Mouse (Mus musculus) gastrocnemius, adult 2 months (tissue): ENCODE data around the gene B3galt1. TPM values are rescaled to one million over a fixed set of nuclear protein-coding genes. Genes with fewer than 3 reads are reported as not detected.

Source experiments
- DNase-seq: peaks from one replicate; pipeline ENCODE4 v3.0.0; 2022
- H3K27ac ChIP-seq: fragments of 200-600 bp; 2 replicates; pipeline ENCODE4 v1.8.1; 2022; ENCODE audit warnings: mild to moderate bottlenecking
- H3K4me3 ChIP-seq: fragments of 200-600 bp; 2 replicates; pipeline ENCODE4 v1.8.1; 2022; ENCODE audit warnings: mild to moderate bottlenecking, moderate library complexity
- CTCF ChIP-seq: fragments of 200-600 bp; IDR thresholded peaks from 2 replicates; pipeline ENCODE4 v1.8.1; 2022; ENCODE audit warnings: antibody characterized with exemption, mild to moderate bottlenecking, moderate library complexity
- intact Hi-C: fragments of 180-260 bp; cut with DNase I; formaldehyde crosslinking; loops from one replicate; pipeline ENCODE4 v1.15.1; 2025
- total RNA-seq, 2 experiments: library from RNA; stranded (reverse); gene quantifications; 2 replicates each; pipeline ENCODE4 v1.2.3; 2021

B3galt1 gene
- total RNA-seq, 2 experiments from 2014 or later, result 1.0 to 4.4 TPM

GRCm38 (mm10) chr2:67977620-67978262 is 412.1 kb downstream of the B3galt1 start:
- DNase-seq, result no peak
- TF ChIP-seq CTCF, result no peak
- no peak overlapping the region for H3K4me3 ChIP-seq
- intact Hi-C loops, result no loop called here
- no peak overlapping the region for H3K27ac ChIP-seq

DNA sequence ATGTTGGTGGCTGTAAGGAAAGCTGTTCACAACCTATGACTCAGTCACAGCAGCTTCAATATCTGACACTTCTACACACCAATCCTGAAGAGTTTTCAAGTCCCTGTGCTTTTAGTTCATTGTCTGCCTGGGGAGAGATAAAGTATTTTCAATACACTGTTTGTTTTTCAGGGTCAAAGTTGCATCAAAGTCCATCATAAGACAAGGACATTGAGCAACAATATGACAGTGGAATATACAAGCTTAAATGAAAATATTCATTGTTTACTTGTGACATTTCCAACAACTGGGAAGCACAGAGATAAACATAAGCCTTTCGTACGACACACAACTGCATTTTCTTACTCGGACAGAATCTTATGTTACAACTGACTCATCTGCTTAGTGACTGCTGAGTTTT is 417.9 kb downstream of the B3galt1 start:
- TF ChIP-seq CTCF, result no peak
- H3K4me3 ChIP-seq, result no peak overlapping the region
- H3K27ac ChIP-seq, result no peak overlapping the region
- no peak for DNase-seq
- intact Hi-C loops, result no loop called here

DNA sequence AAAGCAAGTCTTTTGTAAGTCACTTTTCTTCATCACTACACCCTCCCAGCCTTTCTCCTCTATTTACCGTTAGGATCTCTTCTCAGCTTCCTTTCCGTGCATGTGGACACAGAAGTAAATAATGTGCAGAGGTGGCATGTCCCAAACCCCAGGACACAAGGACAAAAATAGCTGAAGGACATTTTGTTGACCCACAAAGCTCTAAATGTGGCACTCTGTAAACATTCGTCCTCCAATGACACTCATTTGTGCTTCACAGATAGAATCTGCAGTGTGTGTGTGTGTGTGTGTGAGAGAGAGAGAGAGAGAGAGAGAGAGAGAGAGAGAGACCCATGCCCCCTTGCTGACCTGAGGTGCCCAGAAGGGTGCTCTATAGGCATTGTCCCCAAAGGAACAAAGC is 419.5 kb downstream of the B3galt1 start:
- Histone ChIP-seq H3K27ac (peak overlapping the region; percentile 63), H3K4me3 (no peak overlapping the region)
- no peak for TF ChIP-seq CTCF
- DNase-seq, result no peak
- intact Hi-C loops, result no loop called here

DNA sequence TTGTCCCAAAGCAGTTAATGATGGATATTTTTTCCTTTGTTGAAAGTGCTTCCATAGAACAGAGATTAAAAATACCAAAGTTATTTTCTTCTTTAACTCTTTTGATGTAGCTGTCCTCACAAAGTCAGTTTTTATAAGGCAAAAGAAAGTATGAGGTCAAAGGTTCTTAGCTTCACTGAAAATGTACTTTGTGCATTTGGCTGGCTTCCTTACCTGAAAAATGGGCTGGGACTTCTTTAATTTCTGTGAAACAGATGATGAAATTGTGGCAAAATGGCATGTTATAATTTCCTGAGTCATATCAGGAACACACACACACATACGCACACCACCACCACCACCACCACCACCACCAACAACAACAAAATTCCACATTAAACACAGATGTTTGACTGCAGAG is 427.8 kb downstream of the B3galt1 start:
- Histone ChIP-seq H3K4me3 (no peak overlapping the region), H3K27ac (no peak overlapping the region)
- no peak for DNase-seq
- intact Hi-C loops, result no loop called here
- no peak for TF ChIP-seq CTCF

DNA sequence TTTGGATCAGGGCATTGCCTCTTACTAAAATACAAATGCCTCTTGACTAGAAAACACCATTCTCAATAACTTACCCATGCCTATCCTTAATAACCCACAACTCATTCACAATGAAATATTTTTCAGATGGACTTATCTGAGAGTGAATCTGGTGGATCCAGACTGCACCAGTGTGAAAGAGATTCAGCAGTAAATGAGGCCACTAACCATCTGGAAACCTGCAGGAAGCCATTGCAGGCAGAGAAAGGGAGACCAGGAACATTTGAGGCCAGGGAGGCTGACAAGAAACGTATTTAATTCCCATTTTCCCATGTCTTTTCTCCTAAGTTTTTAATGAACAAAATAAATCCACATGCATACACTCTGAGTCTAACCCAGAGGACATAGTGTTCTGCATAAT is 437.4 kb downstream of the B3galt1 start:
- no peak for TF ChIP-seq CTCF
- H3K27ac ChIP-seq, result no peak overlapping the region
- intact Hi-C loops, result no loop called here
- no peak overlapping the region for H3K4me3 ChIP-seq
- no peak for DNase-seq

- DNase-seq, result peak; percentile 32
- Histone ChIP-seq H3K27ac (peak overlapping the region; percentile 83), H3K4me3 (peak overlapping the region; percentile 54)
- intact Hi-C loops, result loop anchor here (5.0 kb wide), 1 partner anchor 217 kb away; no protein-coding TSS in a partner anchor
- no peak for TF ChIP-seq CTCF
Measured at GRCm38 (mm10) chr2:68005210-68005609, 439.5 kb downstream of the B3galt1 start.

DNA sequence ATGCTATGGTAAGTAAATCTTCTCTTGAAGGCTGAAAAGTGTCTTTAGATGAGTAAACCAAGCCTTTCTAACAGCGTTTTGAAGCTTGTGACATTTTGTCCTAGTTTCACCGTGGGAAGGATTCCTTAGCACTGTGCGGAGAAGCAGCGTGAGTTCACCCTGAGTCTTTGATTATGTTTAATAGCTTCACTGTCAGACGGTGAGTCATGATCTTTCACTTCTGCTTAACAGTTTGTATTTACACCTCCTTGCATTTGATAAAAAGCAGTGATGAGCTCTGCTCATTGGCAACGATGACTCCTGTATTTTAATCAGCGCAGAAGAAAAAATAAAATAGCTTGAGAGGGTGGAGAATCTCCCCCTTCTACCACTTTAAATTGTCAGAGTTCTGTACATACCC is 440.0 kb downstream of the B3galt1 start:
- no peak for TF ChIP-seq CTCF
- DNase-seq, result no peak
- intact Hi-C loops, result loop anchor here (5.0 kb wide), 1 partner anchor 217 kb away; no protein-coding TSS in a partner anchor

DNA sequence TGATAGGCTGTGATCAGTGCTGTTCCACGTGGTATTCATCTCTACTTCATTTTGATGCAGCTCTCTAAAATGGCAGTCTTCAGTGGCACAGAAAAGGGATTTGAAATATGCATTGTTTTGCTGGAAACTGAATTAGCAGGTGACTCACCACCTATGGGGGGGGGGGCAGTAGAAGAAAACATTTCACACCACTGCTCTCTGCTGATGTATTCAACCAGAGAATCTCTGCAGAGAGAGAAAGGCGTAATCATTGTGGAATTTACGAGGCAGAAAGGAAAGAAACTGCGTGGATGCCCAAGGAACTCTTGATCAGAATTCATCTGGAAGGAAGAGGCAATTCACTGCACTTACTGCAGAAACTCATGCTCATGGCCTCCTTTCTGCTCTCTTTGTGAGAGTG is 445.7 kb downstream of the B3galt1 start:
- Histone ChIP-seq H3K4me3 (no peak overlapping the region), H3K27ac (no peak overlapping the region)
- intact Hi-C loops, result no loop called here
- TF ChIP-seq CTCF, result no peak
- DNase-seq, result no peak

More for the DNA sequence above, 440.0 kb downstream of the B3galt1 start:
- peak overlapping the region; percentile 83 for H3K27ac ChIP-seq
- H3K4me3 ChIP-seq, result peak overlapping the region; percentile 54

- no peak for DNase-seq
- no peak overlapping the region for H3K27ac ChIP-seq
- no peak for TF ChIP-seq CTCF
- intact Hi-C loops, result no loop called here
- no peak overlapping the region for H3K4me3 ChIP-seq
Measured at GRCm38 (mm10) chr2:68020251-68020680, 454.6 kb downstream of the B3galt1 start.

GRCm38 (mm10) chr2:68021541-68022152 is 456.0 kb downstream of the B3galt1 start:
- TF ChIP-seq CTCF, result no peak
- intact Hi-C loops, result no loop called here
- Histone ChIP-seq H3K4me3 (no peak overlapping the region), H3K27ac (no peak overlapping the region)
- no peak for DNase-seq

GRCm38 (mm10) chr2:68028811-68029210 is 463.1 kb downstream of the B3galt1 start:
- intact Hi-C loops, result no loop called here
- Histone ChIP-seq H3K27ac (no peak overlapping the region), H3K4me3 (no peak overlapping the region)
- DNase-seq, result no peak
- no peak for TF ChIP-seq CTCF

- intact Hi-C loops, result no loop called here
- no peak overlapping the region for H3K4me3 ChIP-seq
- no peak overlapping the region for H3K27ac ChIP-seq
- TF ChIP-seq CTCF, result no peak
- DNase-seq, result no peak
Measured at GRCm38 (mm10) chr2:68034711-68035110, 469.0 kb downstream of the B3galt1 start.

DNA sequence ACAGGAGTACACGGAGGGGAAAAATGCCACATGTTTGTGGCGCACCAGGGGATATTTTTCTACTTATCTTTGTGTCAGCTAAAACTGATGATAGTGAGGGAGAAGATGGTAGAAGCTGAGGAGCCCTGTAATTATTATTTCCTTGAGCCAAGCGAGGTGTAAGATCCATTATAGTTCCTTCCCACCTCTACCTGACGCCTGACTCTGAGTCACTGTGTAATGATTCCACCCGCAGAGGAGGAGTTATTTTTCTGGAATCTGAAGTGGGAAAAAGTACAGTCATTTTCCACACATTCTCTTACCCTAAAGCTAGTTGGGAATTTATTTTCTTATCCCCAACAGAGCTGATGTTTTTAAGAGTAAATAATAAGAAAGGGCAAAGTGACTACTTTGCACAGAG is 475.1 kb downstream of the B3galt1 start:
- no peak for DNase-seq
- intact Hi-C loops, result no loop called here
- no peak overlapping the region for H3K4me3 ChIP-seq
- no peak overlapping the region for H3K27ac ChIP-seq
- TF ChIP-seq CTCF, result no peak

DNA sequence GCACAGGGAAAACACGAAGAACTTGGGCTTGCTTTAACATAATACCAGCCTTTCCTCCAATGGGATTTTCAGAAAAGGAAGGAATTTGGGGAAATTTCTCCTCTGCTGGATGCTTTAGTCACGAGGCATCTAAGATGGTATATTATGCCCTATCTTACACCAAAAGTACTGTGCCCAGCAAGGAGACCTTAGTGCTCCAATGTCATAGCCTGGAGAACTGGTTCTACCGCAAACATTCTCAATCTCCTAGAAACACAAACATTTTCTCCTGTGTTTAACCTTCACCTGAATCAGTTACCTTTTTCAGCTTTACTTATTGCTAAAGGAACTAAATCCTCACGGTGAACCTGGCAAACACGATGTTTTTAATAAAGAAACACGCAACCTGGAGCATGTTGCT is 486.8 kb downstream of the B3galt1 start:
- intact Hi-C loops, result no loop called here
- no peak for TF ChIP-seq CTCF
- DNase-seq, result no peak

More for the DNA sequence above, 486.8 kb downstream of the B3galt1 start:
- Histone ChIP-seq H3K4me3 (no peak overlapping the region), H3K27ac (no peak overlapping the region)
